Mouse (Mus musculus) heart, postnatal 0 days (tissue): ENCODE results near the gene Arhgdig. TPM values are rescaled to one million over a fixed set of nuclear protein-coding genes. Genes with fewer than 3 reads are reported as not detected.

Experiments used
- ATAC-seq: fragments of 200-750 bp; cut with Nextera tagmentation; 2 replicates; pipeline ENCODE4 v1.8.0; 2017; ENCODE audit warnings: low read depth, moderate number of reproducible peaks, moderate library complexity; ENCODE audit not compliant: insufficient read depth
- DNase-seq: peaks from one replicate; pipeline ENCODE4 v3.0.0-alpha.2; 2016; ENCODE audit warnings: low spot score
- H3K27ac ChIP-seq: fragments of 300-500 bp; sonication (generic); 2 replicates; pipeline ENCODE4 v1.5.1; 2014; ENCODE audit warnings: low read depth, mild to moderate bottlenecking
- H3K27me3 ChIP-seq: fragments of 300-500 bp; sonication (generic); 2 replicates; pipeline ENCODE4 v1.6.1; 2014; ENCODE audit warnings: low read length, mixed read lengths; ENCODE audit not compliant: control insufficient read depth, insufficient read depth
- H3K36me3 ChIP-seq: fragments of 300-500 bp; sonication (generic); replicated peaks from 2 replicates; pipeline ENCODE4 v1.6.1; 2014; ENCODE audit warnings: low read length, mixed read lengths; ENCODE audit not compliant: control insufficient read depth, insufficient read depth
- H3K4me1 ChIP-seq: fragments of 300-500 bp; sonication (generic); 2 replicates; pipeline ENCODE4 v1.6.1; 2014; ENCODE audit warnings: antibody characterized with exemption; ENCODE audit not compliant: control insufficient read depth, insufficient read depth
- H3K4me2 ChIP-seq: fragments of 300-500 bp; sonication (generic); 2 replicates; pipeline ENCODE4 v1.6.1; 2014; ENCODE audit warnings: low read depth, mild to moderate bottlenecking, low read length, moderate library complexity
- H3K4me3 ChIP-seq: fragments of 300-500 bp; sonication (generic); 2 replicates; pipeline ENCODE4 v1.5.1; 2014; ENCODE audit warnings: low read depth, low read length
- H3K9ac ChIP-seq: fragments of 300-500 bp; sonication (generic); replicated peaks from 2 replicates; pipeline ENCODE4 v1.6.1; 2014; ENCODE audit warnings: low read depth, low read length, mixed read lengths
- H3K9me3 ChIP-seq: fragments of 300-500 bp; sonication (generic); replicated peaks from 2 replicates; pipeline ENCODE4 v1.6.1; 2016; ENCODE audit warnings: low read length; ENCODE audit not compliant: control insufficient read depth
- CTCF ChIP-seq: IDR thresholded peaks from 2 replicates; pipeline ENCODE4 v1.5.1; 2016; ENCODE audit warnings: antibody characterized with exemption, control low read depth, low read depth
- EP300 ChIP-seq: IDR thresholded peaks from 2 replicates; pipeline ENCODE4 v1.6.1; 2016; ENCODE audit warnings: antibody characterized with exemption, low read depth
- WGBS: fragments of 180-500 bp; shearing (Covaris S2); extraction: QIAGEN DNeasy Blood & Tissue Kit; methylation state at CpG from one replicate; pipeline ENCODE4 v1.1.7; 2014; 5-methylcytosine and 5-hydroxymethylcytosine counted together
- polyA plus RNA-seq: library from polyadenylated mRNA; unstranded; fragments of >200 nt; fragmentation: Nextera tagmentation; extraction: Ambion mirVana; gene quantifications from 2 replicates; pipeline ENCODE4 v1.2.1, GENCODE M21; 2015
- total RNA-seq: library from RNA; depleted of rRNA; stranded (reverse); fragments of >200 nt; gene quantifications from 2 replicates; pipeline ENCODE4 v1.2.3, GENCODE M21; 2014; ENCODE audit warnings: low replicate concordance

The Arhgdig gene
- total and polyA plus RNA-seq, 2 experiments from 2014 or later, result 1.4 to 1.9 TPM

- no peaks in the 10 kb centered on the region for H3K27me3 ChIP-seq
- H3K9ac ChIP-seq, result peak within 1 kb of the TSS; percentile 39
- H3K4me3 ChIP-seq, result peak within 1 kb of the TSS; percentile 58
- TF ChIP-seq EP300 (no peak), CTCF (0 out of 2 replicates have a peak, but pooled peaks have one; percentile 23)
- H3K27ac ChIP-seq, result peak within 1 kb of the TSS; percentile 85
- peak; percentile 98 for DNase-seq
- peak within 1 kb of the TSS; percentile 63 for H3K4me2 ChIP-seq
- no peaks in the 10 kb centered on the region for H3K9me3 ChIP-seq
- WGBS, result 8% methylated on average over 24 of the region's 33 CpGs
- H3K4me1 ChIP-seq, result peaks cover 13% of the 10 kb centered on the region
- H3K36me3 ChIP-seq, result no peaks in the 10 kb centered on the region
- ATAC-seq, result peak; percentile 97
These were observed 36.7 kb upstream of the Arhgdig start, which contains the start of gene Fam234a for GRCm38 (mm10) chr17:26244101-26244841. Gene Fam234a (minus strand): TSS chr17:26244242.

GRCm38 (mm10) chr17:26243471-26244100 lies 36.0 kb upstream of the Arhgdig start:
- ATAC-seq, result peak; percentile 73
- H3K4me1 ChIP-seq, result peaks cover 13% of the 10 kb centered on the region
- H3K4me3 ChIP-seq, result peak overlapping the region; percentile 58
- H3K9me3 ChIP-seq, result no peaks in the 10 kb centered on the region
- H3K4me2 ChIP-seq, result peak overlapping the region; percentile 63
- no peaks in the 10 kb centered on the region for H3K27me3 ChIP-seq
- peak; percentile 64 for DNase-seq
- H3K27ac ChIP-seq, result peak overlapping the region; percentile 81
- TF ChIP-seq EP300, result no peak
- peak; percentile 41 for TF ChIP-seq CTCF
- no peaks in the 10 kb centered on the region for H3K36me3 ChIP-seq
- under 1% methylated on average over 32 of the region's 32 CpGs for WGBS
- H3K9ac ChIP-seq, result peak overlapping the region; percentile 39

- 67% methylated on average over 6 of the region's 6 CpGs for WGBS
- Histone ChIP-seq H3K9ac (no peak overlapping the region), H3K27me3 (no peaks in the 10 kb centered on the region), H3K4me1 (peaks cover 13% of the 10 kb centered on the region), H3K4me2 (no peak overlapping the region), H3K36me3 (no peaks in the 10 kb centered on the region), H3K4me3 (no peak overlapping the region), H3K27ac (no peak overlapping the region), H3K9me3 (no peaks in the 10 kb centered on the region)
- ATAC-seq (no peak), DNase-seq (no peak)
- TF ChIP-seq EP300, result no peak
- TF ChIP-seq CTCF, result no peak
These were observed 33.4 kb upstream of the Arhgdig start for GRCm38 (mm10) chr17:26240990-26241389.

GRCm38 (mm10) chr17:26240120-26240790 lies 32.7 kb upstream of the Arhgdig start:
- Histone ChIP-seq H3K4me2 (no peak overlapping the region), H3K27me3 (no peaks in the 10 kb centered on the region), H3K36me3 (no peaks in the 10 kb centered on the region), H3K27ac (no peak overlapping the region), H3K4me1 (peaks cover 13% of the 10 kb centered on the region), H3K4me3 (no peak overlapping the region), H3K9me3 (no peaks in the 10 kb centered on the region), H3K9ac (no peak overlapping the region)
- TF ChIP-seq EP300, result no peak
- TF ChIP-seq CTCF, result no peak
- DNase-seq, result no peak
- no peak for ATAC-seq
- WGBS, result 57% methylated on average over 6 of the region's 6 CpGs

GRCm38 (mm10) chr17:26239551-26239950 lies 32.0 kb upstream of the Arhgdig start:
- 58% methylated on average over 2 of the region's 2 CpGs for WGBS
- no peak for TF ChIP-seq EP300
- no peak for TF ChIP-seq CTCF
- Histone ChIP-seq H3K4me3 (no peak overlapping the region), H3K9ac (no peak overlapping the region), H3K27me3 (no peaks in the 10 kb centered on the region), H3K4me1 (peaks cover 13% of the 10 kb centered on the region), H3K4me2 (no peak overlapping the region), H3K9me3 (no peaks in the 10 kb centered on the region), H3K27ac (no peak overlapping the region), H3K36me3 (no peaks in the 10 kb centered on the region)
- ATAC-seq (no peak), DNase-seq (no peak)
